Mouse (Mus musculus): Measurements from ENCODE around the gene Scarf2.

Gene Scarf2

DNA sequence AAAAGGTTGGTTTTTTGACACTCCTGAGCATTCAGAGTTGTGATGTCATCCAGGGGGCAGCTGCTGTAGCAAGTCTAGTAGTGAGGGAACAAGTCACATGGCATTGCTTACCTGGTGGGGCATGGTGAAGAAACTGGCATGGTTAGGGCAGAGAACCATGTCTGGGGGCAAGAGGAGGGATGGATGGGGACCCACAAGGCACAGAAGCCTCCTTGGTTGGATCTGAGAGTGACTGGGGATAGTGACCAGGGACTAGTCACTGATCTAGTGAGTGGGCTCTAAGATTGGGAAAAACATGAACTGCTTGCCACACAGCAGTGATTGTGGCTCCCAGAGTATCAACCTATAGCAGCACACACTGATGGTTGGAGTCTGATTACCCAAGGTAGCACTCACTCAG lies 2.5 kb downstream of the Scarf2 start:
- no peak for DNase-seq (ENCODE audit: low spot score)

DNA sequence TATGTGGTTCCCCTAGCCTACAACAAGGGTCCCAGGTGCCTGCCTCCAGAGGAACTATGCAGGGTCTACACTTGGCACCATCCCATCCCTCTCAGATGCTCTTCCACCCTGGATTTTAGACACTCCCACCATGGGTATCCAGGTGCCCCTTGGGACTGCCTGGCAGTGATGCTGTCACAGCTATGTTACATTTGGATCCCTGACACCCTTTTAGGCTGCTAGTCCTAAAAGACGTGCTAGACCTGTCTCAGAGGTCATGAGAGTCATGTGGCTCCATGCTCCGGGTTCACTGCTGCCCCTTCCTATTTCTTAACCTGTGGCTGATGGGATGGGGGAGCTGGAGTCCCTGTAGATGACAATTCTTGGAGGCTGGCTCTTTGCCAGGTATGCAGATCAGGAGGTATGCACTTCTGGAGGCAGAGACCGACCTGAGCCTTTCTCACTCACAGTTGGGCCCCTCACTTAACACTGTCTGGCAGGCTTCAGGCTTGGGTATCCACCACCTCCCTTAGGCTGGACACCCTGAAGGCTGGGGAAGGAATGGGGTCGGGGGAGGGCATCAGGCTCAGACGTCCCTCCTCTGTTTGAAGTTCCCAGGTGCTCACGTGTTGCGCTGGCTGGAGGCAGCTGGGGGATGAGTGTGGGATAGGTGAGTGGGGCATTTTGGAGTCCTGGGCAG lies 4.8 kb downstream of the Scarf2 start:
- no peak for DNase-seq (ENCODE audit: low spot score)

DNA sequence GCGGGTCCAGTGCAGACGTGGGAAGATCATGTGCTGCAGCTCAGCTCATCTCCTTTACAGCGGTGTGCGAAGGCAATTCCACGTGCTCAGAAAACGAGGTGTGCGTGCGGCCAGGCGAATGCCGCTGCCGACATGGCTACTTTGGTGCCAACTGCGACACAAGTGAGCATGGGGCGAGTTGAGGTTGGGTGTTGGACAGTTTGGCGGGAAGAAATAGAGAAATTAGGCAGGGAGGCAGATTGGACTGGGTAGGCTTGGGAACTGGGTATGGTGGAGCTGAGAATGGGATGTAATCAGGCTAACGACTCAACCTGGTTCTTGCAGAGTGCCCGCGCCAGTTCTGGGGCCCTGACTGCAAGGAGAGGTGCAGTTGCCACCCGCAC lies 5.4 kb downstream of the Scarf2 start:
- DNase-seq (ENCODE audit: low spot score), result no peak

DNA sequence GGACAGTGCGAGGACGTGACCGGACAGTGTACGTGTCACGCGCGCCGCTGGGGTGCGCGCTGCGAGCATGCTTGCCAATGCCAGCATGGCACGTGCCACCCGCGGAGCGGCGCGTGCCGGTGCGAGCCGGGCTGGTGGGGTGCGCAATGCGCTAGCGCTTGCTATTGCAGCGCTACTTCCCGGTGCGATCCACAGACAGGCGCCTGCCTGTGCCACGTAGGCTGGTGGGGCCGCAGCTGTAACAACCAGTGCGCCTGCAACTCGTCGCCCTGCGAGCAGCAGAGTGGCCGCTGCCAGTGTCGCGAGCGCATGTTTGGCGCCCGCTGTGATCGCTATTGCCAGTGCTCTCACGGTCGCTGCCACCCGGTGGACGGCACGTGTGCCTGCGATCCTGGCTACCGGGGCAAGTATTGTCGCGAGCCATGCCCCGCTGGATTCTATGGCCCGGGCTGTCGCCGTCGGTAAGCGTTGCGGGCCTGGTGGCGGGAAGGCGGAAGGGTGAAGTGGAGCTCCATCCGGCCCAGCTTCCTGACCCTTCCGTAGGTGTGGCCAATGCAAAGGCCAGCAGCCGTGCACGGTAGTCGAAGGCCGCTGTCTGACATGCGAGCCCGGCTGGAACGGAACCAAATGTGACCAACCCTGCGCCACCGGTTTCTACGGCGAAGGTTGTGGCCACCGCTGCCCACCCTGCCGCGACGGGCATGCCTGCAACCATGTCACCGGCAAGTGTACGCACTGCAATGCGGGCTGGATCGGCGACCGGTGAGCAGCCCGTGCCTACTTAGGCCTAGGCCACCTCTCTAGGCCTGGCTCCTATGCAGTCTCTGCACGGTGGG lies 6.0 kb downstream of the Scarf2 start:
- DNase-seq (ENCODE audit: low spot score), result peak; percentile 27

DNA sequence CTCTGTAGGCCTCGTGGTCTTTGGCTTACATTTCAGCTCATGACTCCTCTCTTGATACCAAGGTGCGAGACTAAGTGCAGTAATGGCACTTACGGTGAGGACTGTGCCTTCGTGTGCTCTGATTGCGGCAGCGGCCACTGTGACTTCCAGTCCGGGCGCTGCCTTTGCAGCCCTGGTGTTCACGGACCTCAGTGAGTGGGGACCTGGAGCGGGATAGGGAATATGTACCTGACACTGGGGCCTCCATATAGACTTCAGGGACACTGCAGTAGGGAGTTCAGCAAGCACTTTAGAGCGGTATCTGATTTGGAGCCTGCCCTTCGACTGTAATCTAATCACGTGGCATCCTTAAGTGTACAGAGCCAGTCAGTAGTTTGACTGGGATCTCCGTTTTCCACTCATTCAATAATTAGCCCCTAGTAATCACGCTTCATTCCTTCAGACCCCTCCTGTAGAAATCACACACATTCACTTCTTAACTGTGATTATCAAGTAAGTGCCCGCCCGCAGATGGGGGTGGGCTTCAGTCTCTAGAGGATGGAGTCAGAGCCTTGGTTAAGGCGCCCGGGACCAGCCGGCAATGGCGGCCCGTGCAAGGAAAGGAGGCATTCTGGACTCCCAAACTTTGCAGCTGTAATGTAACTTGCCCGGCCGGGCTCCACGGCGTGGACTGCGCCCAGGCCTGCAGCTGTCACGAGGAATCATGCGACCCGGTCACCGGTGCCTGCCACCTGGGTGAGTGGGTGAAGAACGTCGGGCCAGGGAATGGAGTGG lies 6.8 kb downstream of the Scarf2 start:
- no peak for DNase-seq (ENCODE audit: low spot score)

DNA sequence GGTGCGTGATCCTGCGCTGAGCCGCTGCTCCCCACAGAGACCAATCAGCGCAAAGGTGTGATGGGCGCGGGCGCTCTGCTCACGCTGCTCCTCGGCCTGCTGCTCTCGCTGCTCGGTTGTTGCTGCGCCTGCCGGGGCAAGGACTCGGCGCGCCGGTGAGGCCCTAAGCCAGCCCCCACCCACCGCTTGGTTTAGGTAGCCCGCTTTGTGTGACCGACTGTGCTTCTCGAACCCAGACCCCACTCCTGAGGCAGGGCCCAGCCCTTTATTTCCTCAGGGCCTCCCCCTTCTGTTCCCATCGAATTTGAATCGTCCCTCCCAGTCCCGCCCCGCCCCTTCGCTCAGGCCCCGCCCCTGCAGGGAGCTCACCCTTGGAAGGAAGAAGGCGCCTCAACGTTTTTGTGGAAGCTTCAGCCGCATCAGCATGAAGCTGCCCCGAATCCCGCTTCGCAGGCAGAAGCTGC lies 7.4 kb downstream of the Scarf2 start:
- peak; percentile 77 for DNase-seq (ENCODE audit: low spot score)

DNA sequence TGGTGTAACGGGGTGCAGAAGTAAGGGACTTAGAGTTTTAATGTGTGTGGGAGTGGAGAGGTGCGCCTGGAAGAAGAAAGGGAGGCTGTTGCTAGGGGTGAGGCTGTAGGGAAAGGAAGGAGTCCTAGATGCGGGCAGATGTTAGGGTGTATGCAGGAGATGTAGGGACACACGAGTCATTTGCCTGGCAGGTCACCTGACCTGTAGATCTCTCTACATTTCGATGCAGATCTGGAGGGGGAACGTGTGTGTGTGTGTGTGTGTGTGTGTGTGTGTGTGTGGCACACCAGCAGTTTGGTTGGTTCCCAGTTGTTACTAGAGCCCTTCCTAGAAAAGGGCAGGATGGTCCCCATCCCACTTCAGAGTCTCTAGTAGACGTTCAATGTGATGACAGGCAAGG lies 7.9 kb downstream of the Scarf2 start:
- no peak for DNase-seq (ENCODE audit: low spot score)

DNA sequence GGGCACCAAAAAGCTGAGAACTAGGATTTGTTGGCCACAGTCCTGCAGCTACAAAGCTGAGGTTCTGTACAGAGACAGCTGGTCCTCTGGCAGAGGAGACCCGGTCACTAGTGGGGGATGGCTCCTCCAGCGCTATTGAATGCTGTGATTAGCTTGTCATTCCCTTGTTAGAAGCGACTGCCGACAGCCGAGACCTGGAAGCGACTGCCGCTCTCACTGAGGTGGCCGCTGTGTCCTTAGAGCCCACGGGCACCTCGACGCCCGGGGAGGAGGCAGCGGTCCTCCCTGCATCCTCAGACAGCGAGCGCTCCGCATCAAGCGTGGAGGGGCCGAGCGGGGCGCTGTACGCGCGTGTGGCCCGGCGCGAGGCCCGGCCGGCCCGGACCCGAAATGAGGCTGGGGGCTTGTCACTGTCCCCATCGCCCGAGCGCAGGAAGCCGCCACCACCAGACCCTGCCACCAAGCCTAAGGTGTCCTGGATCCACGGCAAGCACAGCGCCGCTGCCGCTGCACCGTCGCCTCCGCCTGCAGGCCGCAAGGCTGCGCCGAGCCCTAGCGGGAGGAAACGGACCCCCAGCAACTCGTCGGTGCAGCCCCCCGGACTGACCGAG lies 9.6 kb downstream of the Scarf2 start:
- DNase-seq (ENCODE audit: low spot score), result no peak

DNA sequence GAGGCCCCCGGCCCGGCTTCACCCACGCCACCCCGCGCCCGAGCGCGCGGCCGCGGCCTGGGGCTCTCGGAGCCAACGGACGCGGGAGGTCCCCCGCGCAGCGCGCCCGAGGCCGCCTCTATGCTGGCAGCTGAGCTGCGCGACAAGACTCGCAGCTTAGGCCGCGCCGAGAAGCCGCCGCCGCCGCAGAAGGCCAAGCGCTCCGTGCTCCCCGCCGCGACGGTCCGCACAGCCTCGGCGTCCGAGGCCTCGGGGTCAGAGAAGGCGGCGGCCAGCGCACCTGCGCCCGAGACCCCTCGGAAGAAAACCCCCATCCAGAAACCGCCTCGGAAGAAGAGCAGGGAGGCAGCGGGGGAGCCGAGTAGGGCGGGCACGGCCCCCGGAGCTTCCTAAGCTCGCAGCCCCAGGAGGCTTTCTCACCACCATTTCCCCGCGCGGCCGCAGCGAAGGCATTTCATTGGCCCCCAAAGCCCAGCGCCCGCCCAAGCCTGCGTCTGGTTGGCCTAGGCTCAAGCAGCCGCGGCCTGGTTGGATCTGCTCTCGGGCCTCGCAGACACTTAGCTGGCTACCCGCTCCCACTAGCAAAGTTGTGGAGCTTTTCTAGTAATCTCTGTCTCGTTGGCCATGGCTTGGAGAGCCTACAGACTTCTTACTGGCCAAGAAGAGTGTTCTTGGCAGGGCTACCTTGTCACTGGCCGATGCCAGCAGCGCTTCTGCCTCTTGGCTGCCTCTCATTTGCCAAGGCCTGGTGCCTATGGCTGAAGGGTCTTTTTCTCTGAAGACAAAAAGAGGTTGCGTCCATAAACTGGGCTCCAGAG lies 10.3 kb downstream of the Scarf2 start:
- peak; percentile 90 for DNase-seq (ENCODE audit: low spot score)

DNA sequence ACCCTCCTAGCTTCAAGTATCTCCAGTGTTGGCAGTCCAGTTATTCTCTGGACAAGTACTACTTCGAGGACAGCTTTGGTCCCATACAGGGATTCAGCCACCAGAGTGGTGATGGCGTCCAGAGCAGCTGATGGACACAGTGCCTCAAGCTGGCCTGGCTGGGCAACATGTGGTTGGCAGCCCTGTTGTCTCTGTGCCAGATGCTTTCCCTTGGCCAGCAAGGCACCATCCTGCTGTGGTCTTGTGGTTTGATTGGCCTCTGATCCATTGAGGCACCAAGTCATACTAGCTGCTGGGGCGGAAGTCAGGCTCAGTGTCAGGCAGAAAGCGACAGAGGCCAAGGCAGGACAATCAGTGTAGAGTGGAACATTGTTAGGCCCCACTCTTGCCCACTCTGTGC lies 12.0 kb downstream of the Scarf2 start:
- DNase-seq (ENCODE audit: low spot score), result no peak

DNA sequence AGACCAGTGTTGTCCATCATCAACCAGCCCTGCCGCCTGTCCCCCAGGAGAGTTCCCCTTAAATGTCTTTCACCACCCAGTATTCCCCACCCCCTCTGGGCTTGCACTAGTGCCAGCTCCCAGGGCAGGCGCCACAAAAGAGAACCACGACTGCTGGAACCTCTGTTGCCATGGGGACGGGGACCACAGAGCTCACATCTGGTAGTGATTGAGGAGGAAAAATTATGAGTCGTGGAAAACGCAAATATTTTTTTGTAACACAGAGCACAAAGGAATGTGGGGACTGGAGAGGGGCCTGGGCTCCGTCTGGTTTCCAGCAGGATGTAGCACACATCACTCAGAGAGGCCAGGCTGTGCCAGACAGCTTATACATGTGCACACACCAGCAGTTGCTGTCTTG lies 12.6 kb downstream of the Scarf2 start:
- DNase-seq (ENCODE audit: low spot score), result peak; percentile 64

DNA sequence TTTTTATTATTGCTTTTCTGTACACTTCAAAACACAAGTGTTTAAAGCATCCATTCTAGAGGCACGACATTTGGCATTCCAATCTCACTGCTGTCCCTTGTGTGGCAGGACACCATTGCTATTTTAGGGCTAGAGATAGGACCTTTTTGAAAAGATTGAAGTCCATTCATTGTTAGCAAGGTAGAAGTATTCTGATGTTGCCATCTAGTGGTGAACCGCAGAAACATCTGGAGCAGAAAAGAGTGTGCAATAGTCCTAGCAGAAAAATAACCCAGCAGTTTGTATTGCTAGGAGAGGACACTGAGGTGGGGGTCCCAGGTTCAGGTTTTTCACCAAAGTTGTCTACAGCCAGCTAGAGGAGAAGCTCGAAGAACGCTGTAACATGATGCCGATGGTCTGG lies 15.0 kb downstream of the Scarf2 start:
- peak; percentile 35 for DNase-seq (ENCODE audit: low spot score)

DNA sequence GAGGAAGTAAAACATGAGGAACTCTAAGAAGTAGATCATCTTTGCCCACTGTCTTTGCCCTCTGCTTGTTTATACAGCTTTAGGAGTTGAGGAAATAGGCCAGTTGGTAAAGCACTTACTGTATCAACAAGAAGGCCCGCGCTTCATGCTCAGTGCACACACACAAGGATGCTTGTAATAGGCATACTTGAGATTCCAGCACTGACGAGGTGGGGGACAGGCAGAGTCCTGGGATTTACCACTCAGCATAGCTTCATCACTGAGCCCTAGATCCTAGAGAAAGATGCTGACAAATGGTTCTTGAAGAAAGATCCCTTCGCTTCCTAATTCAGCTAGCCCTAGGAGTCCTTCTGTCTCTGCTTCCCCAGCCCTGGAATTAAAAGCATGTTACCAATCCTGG lies 16.1 kb downstream of the Scarf2 start:
- peak; percentile 21 for DNase-seq (ENCODE audit: low spot score)

DNA sequence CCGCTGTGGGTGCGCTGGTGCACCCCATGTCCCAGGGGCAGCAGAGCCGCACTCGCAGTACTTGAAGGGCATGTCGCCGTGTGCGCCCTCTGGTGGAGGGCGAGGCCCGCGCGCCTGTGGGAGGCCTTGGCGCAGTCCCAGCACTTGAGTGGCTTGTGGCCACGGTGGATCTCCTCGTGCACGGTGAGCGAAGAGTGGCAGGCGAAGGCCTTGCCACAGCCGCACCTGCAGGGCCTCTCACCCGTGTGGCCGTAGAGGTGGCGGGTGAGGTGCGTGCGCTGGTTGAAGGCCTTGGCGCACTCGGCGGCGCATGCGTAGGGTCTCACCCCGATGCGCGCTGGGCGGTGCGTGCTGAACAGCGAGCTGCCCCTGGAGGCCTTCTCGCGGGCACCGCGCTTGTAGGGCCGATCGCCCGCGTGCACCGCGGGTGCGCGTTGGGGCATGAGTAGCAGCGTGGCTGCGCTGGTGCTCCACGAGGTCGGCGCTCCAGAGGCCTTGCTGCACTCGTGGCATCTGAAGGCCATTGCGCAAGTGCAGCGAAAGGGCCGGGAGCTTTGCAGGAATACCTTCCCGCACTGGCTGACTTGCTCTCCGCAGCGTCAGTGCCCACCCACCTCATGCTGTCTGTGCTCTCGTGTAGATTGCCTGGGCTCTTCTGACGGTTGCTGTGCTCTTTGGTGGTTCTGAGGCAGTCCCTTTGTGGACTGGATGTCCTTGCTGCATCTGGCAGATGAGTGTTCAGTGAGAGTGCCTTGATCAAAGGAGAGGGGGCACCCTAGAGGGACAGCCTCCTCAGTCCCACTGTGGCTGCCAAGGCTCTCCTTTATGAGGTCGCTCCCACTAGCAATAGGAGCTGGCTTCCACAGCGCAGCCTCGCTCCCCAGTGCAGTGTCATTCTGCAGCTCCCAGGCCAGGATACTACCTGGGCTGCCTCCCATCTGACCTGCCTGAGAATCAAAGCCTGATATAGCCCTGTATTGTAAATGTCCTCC lies 18.6 kb downstream of the Scarf2 start:
- DNase-seq (ENCODE audit: low spot score), result peak; percentile 85

DNA sequence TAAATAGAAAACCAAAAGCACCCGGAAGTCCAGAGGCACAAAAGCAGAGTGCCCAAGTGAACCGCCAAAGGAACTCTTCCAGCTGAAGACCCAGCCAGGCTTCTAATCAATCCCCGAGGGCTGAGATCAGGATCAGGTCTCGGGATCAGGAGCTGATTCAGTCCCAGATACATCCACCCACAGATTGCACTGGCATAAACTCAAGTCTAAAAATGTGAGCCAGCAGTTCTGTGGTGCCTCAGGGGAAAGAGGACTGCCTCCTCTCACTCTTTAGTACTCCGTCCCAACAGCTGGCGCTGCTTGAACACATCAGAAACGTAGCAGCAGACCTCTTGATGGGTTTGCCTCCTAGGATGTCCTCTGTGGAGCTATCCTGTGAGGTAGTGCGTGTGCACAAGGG lies 19.4 kb downstream of the Scarf2 start:
- no peak for DNase-seq (ENCODE audit: low spot score)

DNA sequence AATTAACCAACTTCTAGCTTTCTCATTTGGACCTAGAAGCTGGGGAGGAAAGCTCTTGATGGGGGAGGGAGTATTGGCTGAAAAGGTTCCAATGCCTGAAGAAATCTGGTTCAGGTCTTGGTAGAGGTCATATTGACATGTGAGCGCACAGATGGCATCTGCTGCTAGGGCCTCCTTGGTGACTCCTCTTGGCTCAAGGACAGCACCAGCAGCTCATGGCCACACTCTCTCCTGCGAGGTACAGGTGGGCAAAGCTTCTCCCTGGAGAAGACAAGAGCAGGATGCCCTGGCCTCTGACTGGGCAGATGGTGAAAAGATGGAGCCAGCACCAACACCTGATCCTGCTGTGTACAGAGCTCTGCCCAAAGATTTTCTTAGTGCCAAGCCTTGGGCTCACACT lies 29.4 kb downstream of the Scarf2 start:
- no peak for DNase-seq (ENCODE audit: low spot score)

DNA sequence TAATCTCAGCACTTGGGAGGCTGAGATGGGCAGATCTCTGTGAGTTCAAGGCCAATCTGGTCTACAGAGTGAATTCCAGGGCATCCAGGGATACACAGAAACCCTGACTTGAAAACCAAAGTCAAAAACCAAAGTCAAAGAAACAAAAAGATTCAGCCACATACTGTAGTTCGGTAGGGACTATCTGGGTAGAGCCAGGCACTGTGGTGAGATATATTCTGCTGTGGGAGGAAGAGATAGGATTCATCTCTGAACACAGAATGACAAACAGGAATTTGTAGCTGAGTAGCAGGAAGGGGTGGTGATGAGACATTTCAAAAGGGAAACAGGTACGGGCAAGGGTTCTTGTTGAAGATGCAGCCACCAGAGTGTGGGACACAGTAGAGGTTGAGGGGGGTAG lies 31.1 kb downstream of the Scarf2 start:
- DNase-seq (ENCODE audit: low spot score), result no peak

DNA sequence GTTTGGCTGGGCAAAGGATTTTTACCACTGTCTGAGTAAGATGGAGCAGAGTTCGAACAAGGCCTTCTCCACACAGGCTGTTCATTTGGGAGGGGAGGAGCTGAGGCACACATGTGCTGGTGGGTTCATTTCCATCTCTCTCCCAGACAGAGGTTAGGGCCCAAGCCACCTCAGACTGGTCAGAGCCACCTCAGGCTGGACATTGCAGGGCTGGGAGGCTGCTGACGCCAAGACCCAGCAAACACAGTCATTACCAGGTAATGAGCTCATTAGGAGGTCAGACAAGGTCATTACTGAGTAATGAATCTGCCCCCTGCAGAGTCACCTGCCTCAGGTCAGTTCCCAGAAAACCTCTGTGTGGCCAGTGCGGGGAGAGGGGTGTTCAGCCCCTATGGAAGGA lies 31.8 kb downstream of the Scarf2 start:
- no peak for DNase-seq (ENCODE audit: low spot score)

DNA sequence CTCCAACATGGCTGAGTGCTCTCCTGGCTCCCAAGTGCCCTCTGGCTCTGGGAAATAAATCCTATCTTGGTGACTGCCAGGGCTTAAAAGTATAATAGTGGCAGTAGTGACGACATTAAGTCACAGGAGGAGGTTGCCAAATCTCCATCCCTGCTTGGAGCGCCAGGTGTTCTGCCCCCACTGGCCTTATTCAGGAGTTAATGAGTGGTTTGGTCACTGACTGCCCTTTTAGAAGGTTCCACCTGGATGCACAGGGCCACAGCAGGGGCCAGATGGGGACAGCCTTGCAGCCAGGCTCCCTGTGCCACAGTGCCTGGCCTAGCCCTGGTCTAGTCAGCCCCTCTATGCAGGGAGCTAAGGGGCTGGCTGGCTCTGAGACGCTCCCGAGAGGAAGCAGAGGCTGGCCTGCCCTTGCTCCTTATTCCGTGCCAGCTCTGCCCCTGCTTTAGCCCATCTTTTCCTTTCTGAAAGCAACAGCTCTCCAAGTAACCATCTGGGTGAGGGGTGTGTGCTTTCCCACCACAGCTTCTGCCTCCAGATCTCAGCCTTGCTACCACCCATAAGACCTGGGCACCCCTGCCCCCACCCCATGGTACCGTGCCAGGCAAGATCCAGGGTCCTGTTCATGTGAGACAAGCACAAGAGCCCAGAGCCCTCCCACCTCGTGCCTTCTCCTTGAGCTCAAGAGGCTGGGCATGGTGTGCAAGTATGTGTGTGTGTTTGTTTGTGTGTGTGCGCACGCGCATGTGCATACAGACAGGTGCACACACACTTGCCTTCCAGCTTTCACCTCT lies 33.5 kb downstream of the Scarf2 start:
- DNase-seq (ENCODE audit: low spot score), result no peak
